Mouse (Mus musculus) Patski (cell line): ENCODE results near the gene Nanog. TPM values are rescaled to one million over a fixed set of nuclear protein-coding genes. Genes with fewer than 3 reads are reported as not detected.
"Not testable (repeated sequence)": the region's sequence is repeated elsewhere in the genome, so short reads cannot be mapped to it uniquely, and the experiment has no call there.

Experiments used
- ATAC-seq: fragments of 100-300 bp; one replicate; pipeline ENCODE4 v1.8.0; 2021
- CTCF ChIA-PET: fragments of 350-600 bp; sonication (Branson Sonifier 250); formaldehyde crosslinking; loops from one replicate; lab custom pipeline; 2022; ENCODE audit warnings: inconsistent platforms; lab: Charles Lee
- POLR2A ChIA-PET: fragments of 350-600 bp; sonication (Branson Sonifier 250); formaldehyde crosslinking; loops from one replicate; lab custom pipeline; 2022; ENCODE audit warnings: antibody characterized with exemption, inconsistent platforms; lab: Charles Lee
- DNase-seq: peaks from one replicate; pipeline ENCODE4 v3.0.0-alpha.2; 2011; ENCODE audit warnings: low read depth, low spot score
- H3K27me3 ChIP-seq: fragments of 371-371 bp; one replicate; pipeline ENCODE4 v1.5.1; 2021
- CTCF ChIP-seq: fragments of 100-300 bp; IDR thresholded peaks from one replicate; pipeline ENCODE4 v1.5.1; 2021
- in situ Hi-C: fragments of 300-500 bp; cut with MboI; formaldehyde crosslinking; loops from 3 replicates; pipeline ENCODE4 v1.11.1; 2018; ENCODE audit warnings: low pct_unique_long_range_greater_than_20kb, mixed read lengths
- polyA plus RNA-seq: library from polyadenylated mRNA; unstranded; gene quantifications from one replicate; pipeline ENCODE4 v1.2.3, GENCODE M21; 2021

Gene Nanog
- polyA plus RNA-seq, 1 experiment from 2014 or later: 0.26 TPM

DNA sequence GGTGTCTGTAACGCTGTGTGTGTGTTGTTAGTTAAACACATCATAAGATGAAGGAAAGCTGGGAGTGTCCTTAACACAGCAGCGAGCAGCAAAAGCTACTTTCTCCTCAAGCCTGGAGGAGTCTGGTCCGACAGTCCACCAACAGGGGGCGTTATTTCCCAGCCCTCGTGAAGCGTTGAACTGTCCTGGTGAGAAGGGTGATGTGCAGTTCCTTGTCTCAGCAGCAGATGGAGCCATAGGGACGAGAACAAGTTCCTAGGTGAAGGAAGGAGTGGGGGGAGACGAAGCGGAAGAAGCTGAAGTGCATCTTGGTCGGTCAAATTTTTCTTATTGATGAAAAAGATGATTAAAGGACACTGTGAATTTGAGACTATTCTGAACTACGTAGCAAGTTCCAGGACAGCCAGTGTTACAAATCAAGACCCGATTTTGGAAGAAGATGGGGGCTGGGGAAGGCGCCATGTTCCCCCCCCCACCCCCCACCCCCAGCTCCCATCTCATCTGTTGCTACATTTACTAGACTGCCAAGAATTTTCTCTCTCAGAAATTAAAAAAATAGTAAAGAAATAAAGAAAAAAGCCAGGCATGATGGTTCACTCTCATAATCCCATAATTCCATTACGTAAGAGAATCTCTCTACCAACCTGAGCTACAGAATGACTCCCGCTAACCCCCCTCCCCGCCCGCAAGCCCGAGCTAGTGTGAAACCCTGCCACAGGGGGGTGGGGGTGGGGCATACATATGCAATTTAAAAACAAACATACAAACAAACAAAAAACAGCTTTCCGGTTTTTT lies 37.7 kb upstream of the Nanog start:
- ATAC-seq (peak; percentile 88), DNase-seq (peak; percentile 64)
- ChIA-PET CTCF (interaction anchor here (0.6 to 3.4 kb wide), 27 partner anchors 8 to 201 kb away, joined by 3 to 44 read pairs (median 4); no protein-coding TSS in a partner anchor), POLR2A (interaction anchor here (1.0 kb wide), 1 partner anchor 50 kb away, joined by 3 read pairs; no protein-coding TSS in a partner anchor)
- in situ Hi-C loops: loop anchor here (5.0 kb wide), 1 partner anchor 58 kb away; no protein-coding TSS in a partner anchor
- H3K27me3 ChIP-seq: peaks cover 7% of the 10 kb centered on the region
- TF ChIP-seq CTCF: peak; percentile 99

DNA sequence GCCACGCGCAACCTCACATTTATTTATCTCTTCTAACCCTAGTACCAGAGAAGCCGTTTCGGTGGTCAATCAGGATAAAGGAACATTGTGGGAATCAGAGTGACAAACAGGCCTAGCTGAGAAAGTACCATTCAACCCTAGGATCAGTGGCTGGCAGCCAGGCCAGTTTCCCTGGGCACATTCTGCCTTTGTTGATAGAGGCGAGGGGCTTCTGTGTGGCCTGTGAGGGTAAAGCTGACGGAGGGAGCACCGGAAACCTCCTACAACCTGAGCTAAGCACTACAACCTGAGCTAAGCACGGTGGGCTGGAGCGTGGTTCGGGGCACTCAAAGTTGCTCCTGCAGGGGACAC lies 37.1 kb upstream of the Nanog start:
- CTCF ChIA-PET: interaction anchor here (0.6 to 3.4 kb wide), 24 partner anchors 8 to 200 kb away, joined by 3 to 44 read pairs (median 4); no protein-coding TSS in a partner anchor
- in situ Hi-C loops: loop anchor here (5.0 kb wide), 1 partner anchor 57 kb away; no protein-coding TSS in a partner anchor
- ATAC-seq: no peak
- H3K27me3 ChIP-seq: peaks cover 7% of the 10 kb centered on the region
- POLR2A ChIA-PET: interaction anchor here (1.0 kb wide), 1 partner anchor 50 kb away, joined by 3 read pairs; no protein-coding TSS in a partner anchor
- no peak for DNase-seq
- no peak for TF ChIP-seq CTCF

DNA sequence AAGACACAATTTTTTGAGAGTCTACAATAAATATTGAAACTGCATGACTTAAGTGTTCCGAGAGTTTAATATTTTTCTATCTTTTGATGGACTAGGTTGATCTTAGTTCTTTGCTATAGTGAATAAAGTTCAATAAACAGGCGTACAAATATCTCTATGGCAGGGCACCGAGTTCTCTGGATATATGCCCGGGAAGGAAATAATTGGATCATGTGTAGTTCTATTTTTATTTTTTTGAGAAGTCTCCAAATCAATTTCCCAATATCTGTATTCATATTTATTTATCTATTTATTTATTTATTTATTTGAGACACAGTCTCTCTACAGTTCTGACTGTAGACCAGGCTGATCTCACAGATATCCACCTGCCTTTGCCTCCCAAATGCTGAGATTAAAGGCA lies 36.4 kb upstream of the Nanog start:
- ChIA-PET POLR2A (no interaction called here), CTCF (interaction anchor here (1.9 to 3.4 kb wide), 2 partner anchors 31 to 48 kb away, joined by 4 to 44 read pairs; no protein-coding TSS in a partner anchor)
- TF ChIP-seq CTCF: no peak
- no peak for DNase-seq
- in situ Hi-C loops: loop anchor here (5.0 kb wide), 1 partner anchor 56 kb away; no protein-coding TSS in a partner anchor
- H3K27me3 ChIP-seq: peaks cover 7% of the 10 kb centered on the region
- ATAC-seq: no peak

DNA sequence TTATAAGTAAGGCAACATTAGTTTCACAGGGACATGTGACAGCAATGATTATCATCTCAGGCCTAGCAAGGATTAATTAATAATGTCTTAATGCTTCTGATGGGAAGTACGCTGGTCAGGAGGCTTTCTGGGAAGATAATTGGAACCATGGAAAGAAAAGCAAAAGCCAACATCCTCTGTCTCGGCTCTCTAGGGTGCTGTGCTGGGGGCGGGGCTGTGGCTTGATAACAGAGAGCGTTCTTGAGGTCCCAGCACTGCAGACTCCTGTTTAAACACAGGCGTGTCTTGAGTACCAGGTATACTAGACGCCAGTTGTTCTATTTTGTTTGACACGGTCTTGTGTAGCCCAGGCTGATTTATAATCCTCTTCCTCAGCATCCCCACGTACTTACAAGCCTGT lies 34.5 kb upstream of the Nanog start:
- no peaks in the 10 kb centered on the region for H3K27me3 ChIP-seq
- CTCF ChIA-PET: no interaction called here
- ATAC-seq (no peak), DNase-seq (no peak)
- POLR2A ChIA-PET: no interaction called here
- no peak for TF ChIP-seq CTCF
- in situ Hi-C loops: loop anchor here (5.0 kb wide), 1 partner anchor 55 kb away; no protein-coding TSS in a partner anchor

DNA sequence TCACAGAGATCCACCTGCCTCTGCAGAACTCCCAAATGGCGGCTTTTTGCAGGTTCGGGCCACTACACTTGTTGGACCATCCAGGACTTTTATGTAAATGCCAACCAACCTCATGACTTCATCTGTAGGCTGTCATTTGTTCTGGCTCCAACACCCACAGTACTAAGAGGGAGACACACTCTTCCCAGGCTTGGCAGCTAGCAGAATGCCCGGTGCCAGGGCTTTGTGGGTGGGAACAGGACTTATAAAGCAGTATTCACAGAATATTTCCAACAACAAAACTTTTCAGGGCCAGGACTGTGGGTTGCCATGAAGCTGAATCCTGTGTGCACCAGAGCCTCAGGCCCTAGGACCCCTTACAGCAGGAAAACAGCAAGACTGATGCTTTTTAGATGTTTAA lies 24.6 kb upstream of the Nanog start:
- ATAC-seq (no peak), DNase-seq (no peak)
- CTCF ChIA-PET: interaction anchor here (1.0 to 1.3 kb wide), 2 partner anchors 13 to 33 kb away, joined by 3 to 4 read pairs; no protein-coding TSS in a partner anchor
- POLR2A ChIA-PET: no interaction called here
- in situ Hi-C loops: no loop called here
- TF ChIP-seq CTCF: no peak
- H3K27me3 ChIP-seq: peaks cover 5% of the 10 kb centered on the region

DNA sequence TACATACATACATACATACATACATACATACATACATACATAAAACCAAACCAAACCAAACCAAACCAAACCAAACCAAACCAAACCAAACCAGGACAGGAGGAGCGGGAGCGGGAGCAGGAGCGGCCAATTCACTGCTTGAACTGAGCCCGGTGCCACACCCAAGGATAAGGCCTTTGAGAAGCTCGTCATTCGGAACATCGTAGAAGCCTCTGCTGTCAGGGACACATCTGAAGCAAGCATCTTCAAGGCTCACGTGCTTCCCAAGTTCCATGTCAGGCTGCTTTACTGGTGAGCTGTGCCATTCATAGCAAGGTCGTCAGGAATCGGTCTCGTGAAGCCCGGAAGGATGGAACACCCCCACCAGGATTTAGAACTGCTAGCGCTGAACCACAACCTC lies 20.6 kb upstream of the Nanog start:
- in situ Hi-C loops: no loop called here
- ChIA-PET CTCF (interaction anchor here (1.9 kb wide), 1 partner anchor 17 kb away, joined by 6 read pairs; no protein-coding TSS in a partner anchor), POLR2A (interaction anchor here (0.5 kb wide), 1 partner anchor 212 kb away, joined by 3 read pairs; no protein-coding TSS in a partner anchor)
- no peak for TF ChIP-seq CTCF
- ATAC-seq: no peak
- H3K27me3 ChIP-seq: no peaks in the 10 kb centered on the region
- no peak for DNase-seq

DNA sequence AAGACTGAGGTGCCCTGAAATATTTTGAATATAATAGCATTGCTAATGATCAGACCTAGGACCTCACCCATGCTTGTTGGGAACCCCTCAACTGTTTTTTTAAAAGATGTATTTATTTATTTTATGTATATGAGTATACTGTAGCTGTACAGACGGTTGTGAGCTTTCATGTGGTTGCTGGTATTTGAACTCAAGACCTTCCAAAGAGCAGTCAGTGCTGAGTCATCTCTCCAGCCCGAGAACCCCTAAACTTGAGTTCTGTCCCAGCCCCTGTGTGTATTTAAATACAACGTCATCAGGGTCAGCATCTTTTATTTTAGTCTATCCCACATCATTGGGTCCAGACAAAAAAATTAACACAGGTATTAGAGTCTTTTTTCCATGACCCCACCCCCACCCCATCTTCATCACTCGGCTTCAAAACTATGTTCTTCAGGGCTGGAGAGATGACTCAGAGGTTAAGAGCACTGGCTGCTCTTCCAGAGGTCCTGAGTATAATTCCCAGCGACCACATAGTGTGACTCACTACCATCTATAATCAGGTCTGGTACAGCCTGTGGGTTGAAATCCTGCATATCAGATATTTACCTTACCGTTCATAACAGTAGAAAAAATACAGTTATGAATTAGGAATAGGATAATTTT lies 17.8 kb upstream of the Nanog start:
- ATAC-seq (peak; percentile 60), DNase-seq (no peak)
- ChIA-PET POLR2A (no interaction called here), CTCF (no interaction called here)
- H3K27me3 ChIP-seq: no peaks in the 10 kb centered on the region
- no peak for TF ChIP-seq CTCF
- in situ Hi-C loops: no loop called here

DNA sequence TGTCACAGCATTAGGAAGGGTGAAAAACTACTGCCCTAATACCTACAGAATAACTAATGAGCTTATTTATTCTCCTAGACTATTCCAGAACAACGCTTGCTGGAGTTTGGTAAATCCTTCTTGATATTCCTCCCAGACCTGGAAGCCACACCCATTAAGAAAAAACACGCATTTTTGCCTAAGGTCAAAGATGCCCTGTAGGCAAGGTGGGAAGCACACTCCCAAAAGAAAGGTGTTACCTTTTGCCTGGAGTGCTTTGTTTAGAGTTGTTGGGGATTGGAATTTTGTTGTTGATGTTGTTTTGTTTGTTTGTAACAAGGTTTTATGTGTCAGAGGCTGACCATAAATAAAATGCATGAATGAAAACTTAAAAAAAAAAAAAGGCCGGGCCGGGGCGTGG lies 17.2 kb upstream of the Nanog start:
- ChIA-PET POLR2A (no interaction called here), CTCF (no interaction called here)
- no peaks in the 10 kb centered on the region for H3K27me3 ChIP-seq
- no peak for TF ChIP-seq CTCF
- no peak for DNase-seq
- in situ Hi-C loops: no loop called here
- no peak for ATAC-seq

DNA sequence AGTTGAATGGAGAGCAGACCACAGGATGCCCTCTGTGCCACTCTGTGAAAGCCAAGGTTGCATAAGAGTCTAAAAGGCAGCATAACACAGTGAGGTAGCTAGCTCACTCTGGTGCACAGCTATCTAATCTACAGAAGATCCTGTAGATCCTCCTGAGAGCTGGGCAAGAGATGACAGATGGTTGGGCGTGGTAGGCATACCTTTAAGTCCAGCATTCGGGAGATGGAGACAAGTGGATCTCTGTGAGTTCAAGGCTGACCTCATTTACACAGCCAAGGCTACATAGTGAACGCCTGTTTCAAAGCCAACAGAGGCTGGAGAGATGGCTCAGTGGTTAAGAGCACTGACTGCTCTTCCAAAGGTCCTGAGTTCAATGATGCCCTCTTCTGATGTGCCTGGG lies 11.9 kb upstream of the Nanog start:
- H3K27me3 ChIP-seq: no peaks in the 10 kb centered on the region
- no peak for TF ChIP-seq CTCF
- DNase-seq (no peak), ATAC-seq (no peak)
- ChIA-PET POLR2A (no interaction called here), CTCF (no interaction called here)
- in situ Hi-C loops: no loop called here

DNA sequence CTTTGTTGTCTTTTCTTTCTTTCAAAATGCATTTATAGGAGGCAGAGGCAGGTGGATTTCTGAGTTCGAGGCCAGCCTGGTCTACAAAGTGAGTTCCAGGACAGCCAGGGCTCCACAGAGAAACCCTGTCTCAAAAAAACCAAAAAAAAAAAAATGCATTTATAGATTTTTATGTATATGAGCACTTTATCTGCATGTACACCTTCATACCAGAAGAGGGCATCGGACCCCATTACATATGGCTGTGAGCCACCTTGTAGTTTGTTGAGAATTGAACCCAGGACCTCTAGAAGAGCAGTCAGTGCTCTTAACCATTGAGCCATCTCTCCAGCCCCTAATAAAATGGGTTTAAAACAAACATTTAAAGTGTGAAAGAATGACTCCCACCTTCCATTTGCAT lies 7.7 kb upstream of the Nanog start:
- DNase-seq, CTCF ChIA-PET, H3K27me3 ChIP-seq, POLR2A ChIA-PET, in situ Hi-C loops, ATAC-seq: not testable (repeated sequence)
- peak; percentile 40 for TF ChIP-seq CTCF
